Mouse (Mus musculus): Measurements from ENCODE around the gene Clec4f. TPM values are rescaled to one million over a fixed set of nuclear protein-coding genes. Genes with fewer than 3 reads are reported as not detected.

Clec4f gene
- total and polyA plus RNA-seq, 3 experiments, result not detected

DNA sequence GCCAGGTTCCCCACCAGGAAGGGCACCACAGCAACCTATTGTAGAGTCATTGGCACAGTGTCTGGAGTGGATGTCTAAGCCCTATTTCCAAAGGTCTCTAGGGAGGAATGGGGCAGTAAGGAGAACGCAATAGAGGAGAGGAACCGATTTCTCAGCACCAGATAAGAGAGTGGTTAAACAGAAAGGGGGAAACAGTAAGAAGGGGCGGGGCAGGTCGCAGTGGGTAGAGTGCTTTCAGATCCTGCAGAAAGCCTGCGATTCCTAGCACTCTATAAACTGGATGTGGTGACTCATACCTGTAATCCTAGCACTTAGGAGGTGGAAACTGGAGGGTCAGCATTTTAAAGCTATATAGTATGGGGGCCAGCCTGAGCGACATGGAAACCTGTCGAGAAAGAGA, 40.7 kb upstream of the Clec4f start:
- Histone ChIP-seq H3K9me3 (replicated peaks; ENCODE audit: low read length) (no peaks in the 10 kb centered on the region), H3K79me2 (replicated peaks; ENCODE audit: control insufficient read depth, extremely low read depth, insufficient read depth, poor library complexity, severe bottlenecking) (no peaks in the 10 kb centered on the region), H3K4me2 (ENCODE audit: insufficient read depth, low read depth, poor library complexity, severe bottlenecking) (no peak overlapping the region), H3K4me1 (ENCODE audit: control insufficient read depth in 1 of 2, insufficient read depth in 2 of 2) (peaks cover 0 to 5% of the 10 kb centered on the region in 2 experiments; a peak in 1 of 4 replicates), H3K27me3 (replicated peaks) (peaks cover 86% of the 10 kb centered on the region), H3K36me3 (replicated peaks in 1 of 2; ENCODE audit: control insufficient read depth in 1 of 2, insufficient read depth in 1 of 2, low read length in 1 of 2) (no peaks in the 10 kb centered on the region), H3K4me3 (replicated peaks in 1 of 3; ENCODE audit: low read depth in 2 of 3, low read length in 2 of 3, poor library complexity in 1 of 3) (no peak overlapping the region), H3K27ac (ENCODE audit: insufficient read depth, low read depth) (no peak overlapping the region), H3K9ac (ENCODE audit: insufficient read depth, low read depth) (no peak overlapping the region)
- no peak for DNase-seq (ENCODE audit: extremely low read depth)
- in situ Hi-C loops (cut with MboI; ENCODE audit: low pct_ligation_motif_present, low pct_unique_long_range_greater_than_20kb, low sequenced_read_pairs) (no loop called here), dilution Hi-C loops (cut with MboI; ENCODE audit: extremely low pct_ligation_motif_present, extremely low pct_unique_long_range_greater_than_20kb, low sequenced_read_pairs) (no loop called here)
- TF ChIP-seq POLR2A (IDR thresholded peaks at IDR 0.05; ENCODE audit: low read depth, low read length) (no peak), SMC3 (IDR thresholded peaks at IDR 0.05; ENCODE audit: low read depth, low read length) (no peak), SIN3A (IDR thresholded peaks at IDR 0.05; ENCODE audit: low read length) (no peak), CTCF (conservative IDR thresholded peaks at IDR 0.05 in 1 of 2, IDR thresholded peaks at IDR 0.05 in 1 of 2; ENCODE audit: low read depth in 2 of 2, low read length in 2 of 2) (no peak), PAX5 (IDR thresholded peaks at IDR 0.05; ENCODE audit: low read length) (no peak), RCOR1 (conservative IDR thresholded peaks at IDR 0.05; ENCODE audit: low read depth, low read length) (no peak), NRF1 (IDR thresholded peaks at IDR 0.05; ENCODE audit: low read depth, low read length) (no peak), CHD1 (IDR thresholded peaks at IDR 0.05; ENCODE audit: low read depth, low read length) (no peak), UBTF (IDR thresholded peaks at IDR 0.05; ENCODE audit: low read depth, low read length) (no peak), ZMIZ1 (IDR thresholded peaks at IDR 0.05; ENCODE audit: low read depth, low read length) (no peak), BHLHE40 (IDR thresholded peaks at IDR 0.05; ENCODE audit: low read depth, low read length) (no peak), MAFK (IDR thresholded peaks at IDR 0.05; ENCODE audit: insufficient replicate concordance, low read length) (no peak), GABPA (IDR thresholded peaks at IDR 0.05; ENCODE audit: insufficient replicate concordance, low read depth, low read length) (no peak), ELF1 (IDR thresholded peaks at IDR 0.05; ENCODE audit: low read depth, low read length) (no peak), MYC (IDR thresholded peaks at IDR 0.05; ENCODE audit: low read depth, low read length) (no peak), IRF4 (IDR thresholded peaks at IDR 0.05; ENCODE audit: low read depth, low read length) (no peak)

DNA sequence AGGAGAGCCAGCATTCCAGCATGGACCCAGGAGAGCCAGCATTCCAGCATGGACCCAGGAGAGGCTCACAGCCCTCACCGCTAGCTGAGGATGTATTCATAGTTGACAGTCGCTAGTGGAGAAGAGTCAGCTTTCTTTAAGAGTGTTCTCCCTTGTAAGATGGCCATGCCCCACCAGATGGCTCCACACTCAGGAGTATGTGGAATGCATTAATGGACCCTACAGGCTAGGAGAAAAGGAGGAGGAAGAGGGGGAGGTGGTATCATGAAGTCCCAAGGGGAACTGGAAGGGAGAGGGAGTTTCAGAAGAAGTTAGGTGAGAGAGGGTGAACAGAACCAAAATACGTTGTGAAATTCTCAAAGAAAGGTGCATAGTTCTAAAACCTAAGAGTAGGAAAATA, 39.7 kb upstream of the Clec4f start:
- no peak for TF ChIP-seq MAFK (IDR thresholded peaks at IDR 0.05; ENCODE audit: insufficient replicate concordance, low read length)
- no peak for TF ChIP-seq IRF4 (IDR thresholded peaks at IDR 0.05; ENCODE audit: low read depth, low read length)
- TF ChIP-seq BHLHE40 (IDR thresholded peaks at IDR 0.05; ENCODE audit: low read depth, low read length), result no peak
- TF ChIP-seq KAT2A (IDR thresholded peaks at IDR 0.05; ENCODE audit: insufficient replicate concordance, low read length), result no peak
- TF ChIP-seq SMC3 (IDR thresholded peaks at IDR 0.05; ENCODE audit: low read depth, low read length), result peak; percentile 15; the same call in 1 of the 2 replicates
- no peak for TF ChIP-seq ZNF384 (IDR thresholded peaks at IDR 0.05; ENCODE audit: low read depth, low read length)
- TF ChIP-seq MXI1 (IDR thresholded peaks at IDR 0.05; ENCODE audit: low read depth, low read length), result no peak
- TF ChIP-seq UBTF (IDR thresholded peaks at IDR 0.05; ENCODE audit: low read depth, low read length), result no peak
- no peak for TF ChIP-seq CHD1 (IDR thresholded peaks at IDR 0.05; ENCODE audit: low read depth, low read length)
- TF ChIP-seq CTCF (conservative IDR thresholded peaks at IDR 0.05 in 1 of 2, IDR thresholded peaks at IDR 0.05 in 1 of 2; ENCODE audit: low read depth in 2 of 2, low read length in 2 of 2), result peak in 1 of 2 experiments; percentile 33; a peak in 2 of 4 replicates
- TF ChIP-seq POLR2A (IDR thresholded peaks at IDR 0.05; ENCODE audit: low read depth, low read length), result no peak
- no peak for TF ChIP-seq SIN3A (IDR thresholded peaks at IDR 0.05; ENCODE audit: low read length)
- peak; percentile 8 for TF ChIP-seq RAD21 (IDR thresholded peaks at IDR 0.05; ENCODE audit: low read depth, low read length)
- TF ChIP-seq POLR2AphosphoS2 (IDR thresholded peaks at IDR 0.05; ENCODE audit: low read depth, low read length), result no peak
- no peaks in the 10 kb centered on the region for H3K36me3 ChIP-seq (replicated peaks in 1 of 2; ENCODE audit: control insufficient read depth in 1 of 2, insufficient read depth in 1 of 2, low read length in 1 of 2)

More for the DNA sequence above, 39.7 kb upstream of the Clec4f start:
- dilution Hi-C loops (cut with MboI; ENCODE audit: extremely low pct_ligation_motif_present, extremely low pct_unique_long_range_greater_than_20kb, low sequenced_read_pairs) (no loop called here), in situ Hi-C loops (cut with MboI; ENCODE audit: low pct_ligation_motif_present, low pct_unique_long_range_greater_than_20kb, low sequenced_read_pairs) (no loop called here)
- no peak overlapping the region for H3K9ac ChIP-seq (ENCODE audit: insufficient read depth, low read depth)
- no peaks in the 10 kb centered on the region for H3K79me2 ChIP-seq (replicated peaks; ENCODE audit: control insufficient read depth, extremely low read depth, insufficient read depth, poor library complexity, severe bottlenecking)
- peaks cover 0 to 6% of the 10 kb centered on the region in 2 experiments; a peak in 1 of 4 replicates for H3K4me1 ChIP-seq (ENCODE audit: control insufficient read depth in 1 of 2, insufficient read depth in 2 of 2)
- H3K9me3 ChIP-seq (replicated peaks; ENCODE audit: low read length), result no peaks in the 10 kb centered on the region
- H3K27ac ChIP-seq (ENCODE audit: insufficient read depth, low read depth), result no peak overlapping the region
- no peak for DNase-seq (ENCODE audit: extremely low read depth)
- H3K27me3 ChIP-seq (replicated peaks), result peaks cover 88% of the 10 kb centered on the region
- no peak overlapping the region for H3K4me3 ChIP-seq (replicated peaks in 1 of 3; ENCODE audit: low read depth in 2 of 3, low read length in 2 of 3, poor library complexity in 1 of 3)
- no peak overlapping the region for H3K4me2 ChIP-seq (ENCODE audit: insufficient read depth, low read depth, poor library complexity, severe bottlenecking)
